Comparison of ENCODE assay signal across 8 mouse cellular contexts in the genomic region with DNA sequence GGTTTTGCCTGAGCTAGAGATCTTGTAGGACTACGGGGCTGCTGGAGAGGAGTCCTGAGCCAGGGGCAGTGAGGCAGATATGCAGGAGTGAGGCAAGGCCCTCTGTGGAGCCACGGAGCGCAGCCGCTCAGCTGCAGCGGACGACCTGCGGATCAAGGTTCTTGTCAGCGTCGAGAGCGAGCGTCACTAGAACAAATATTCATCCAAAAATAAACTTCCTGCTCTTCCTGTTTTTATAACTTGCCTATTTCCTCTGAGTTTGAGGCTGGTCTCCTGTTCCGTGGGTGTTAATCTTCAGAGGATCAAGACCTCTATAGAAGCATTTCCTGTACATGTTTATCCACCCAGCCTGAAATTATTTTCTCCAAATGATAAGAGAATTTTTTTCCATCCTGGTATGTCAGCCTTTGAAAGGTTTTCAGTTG. TPM values are rescaled to one million over a fixed set of nuclear protein-coding genes. Genes with fewer than 3 reads are reported as not detected.
DNase-seq lines count a peak whose midpoint lies in the region; ATAC-seq lines count a peak whose summit lies in the region.

No protein-coding gene starts in this region.

- H3K27me3 ChIP-seq in midbrain, embryonic 15.5 days (replicated peaks) = no peaks in the 10 kb centered on the region
- no peaks in the 10 kb centered on the region for H3K27me3 ChIP-seq in midbrain, embryonic 11.5 days (ENCODE audit: control insufficient read depth, insufficient read depth, low read length)
- H3K27me3 ChIP-seq in heart, embryonic 11.5 days (ENCODE audit: control insufficient read depth, insufficient read depth, low read length) = no peaks in the 10 kb centered on the region
- H3K27me3 ChIP-seq in stomach, embryonic 15.5 days (replicated peaks) = no peaks in the 10 kb centered on the region

- no peak overlapping the region for H3K4me3 ChIP-seq in midbrain, embryonic 15.5 days
- no peak overlapping the region for H3K4me3 ChIP-seq in midbrain, embryonic 11.5 days (ENCODE audit: low read depth, low read length)
- H3K4me3 ChIP-seq in heart, embryonic 11.5 days (ENCODE audit: low read depth, low read length) = no peak overlapping the region
- H3K4me3 ChIP-seq in stomach, embryonic 15.5 days (replicated peaks) = no peak overlapping the region

- H3K36me3 ChIP-seq in midbrain, embryonic 15.5 days (replicated peaks) = no peaks in the 10 kb centered on the region
- H3K36me3 ChIP-seq in midbrain, embryonic 11.5 days (ENCODE audit: control insufficient read depth, insufficient read depth, low read length) = no peaks in the 10 kb centered on the region
- H3K36me3 ChIP-seq in heart, embryonic 11.5 days (ENCODE audit: control insufficient read depth, insufficient read depth, low read length) = no peaks in the 10 kb centered on the region
- no peaks in the 10 kb centered on the region for H3K36me3 ChIP-seq in stomach, embryonic 15.5 days

- no peak for ATAC-seq in midbrain, embryonic 15.5 days (replicated peaks)
- ATAC-seq in midbrain, embryonic 11.5 days (ENCODE audit: low FRiP score) = no peak
- ATAC-seq in heart, embryonic 11.5 days (replicated peaks; ENCODE audit: insufficient number of reproducible peaks, low FRiP score, low TSS enrichment) = no peak
- no peak for ATAC-seq in stomach, embryonic 15.5 days (ENCODE audit: insufficient read depth, low FRiP score, low read depth)

- no peaks in the 10 kb centered on the region for H3K9me3 ChIP-seq in midbrain, embryonic 15.5 days
- H3K9me3 ChIP-seq in midbrain, embryonic 11.5 days (ENCODE audit: control insufficient read depth, low read length) = no peaks in the 10 kb centered on the region
- no peaks in the 10 kb centered on the region for H3K9me3 ChIP-seq in heart, embryonic 11.5 days (replicated peaks; ENCODE audit: control insufficient read depth, low read length)
- no peaks in the 10 kb centered on the region for H3K9me3 ChIP-seq in stomach, embryonic 15.5 days

- H3K9ac ChIP-seq in midbrain, embryonic 15.5 days = no peak overlapping the region
- H3K9ac ChIP-seq in midbrain, embryonic 11.5 days (ENCODE audit: low read length) = no peak overlapping the region
- H3K9ac ChIP-seq in heart, embryonic 11.5 days (ENCODE audit: low read depth, low read length) = no peak overlapping the region
- no peak overlapping the region for H3K9ac ChIP-seq in stomach, embryonic 15.5 days

- no peak for DNase-seq in midbrain, embryonic 11.5 days (ENCODE audit: low spot score, missing footprints)
- DNase-seq in kidney, postnatal 36 days = peak; percentile 75 to 76
- no peak for DNase-seq in cerebellum, adult 9-10 months
- no peak for DNase-seq in layer of hippocampus, adult 8-10 months (ENCODE audit: low spot score in 2 of 2)
- DNase-seq in frontal cortex, postnatal 36 days (ENCODE audit: low spot score in 2 of 2) = no peak

- H3K4me2 ChIP-seq in midbrain, embryonic 15.5 days = no peak overlapping the region
- no peak overlapping the region for H3K4me2 ChIP-seq in midbrain, embryonic 11.5 days
- H3K4me2 ChIP-seq in heart, embryonic 11.5 days = no peak overlapping the region
- H3K4me2 ChIP-seq in stomach, embryonic 15.5 days = no peak overlapping the region

- WGBS in midbrain, embryonic 15.5 days = 71% methylated on average over 12 of the region's 12 CpGs
- WGBS in midbrain, embryonic 11.5 days = 73% methylated on average over 12 of the region's 12 CpGs
- WGBS in heart, embryonic 11.5 days (ENCODE audit: insufficient replicate concordance) = 34% methylated on average over 12 of the region's 12 CpGs
- WGBS in stomach, embryonic 15.5 days = 26% methylated on average over 12 of the region's 12 CpGs

- H3K4me1 ChIP-seq in midbrain, embryonic 15.5 days = peaks cover 9% of the 10 kb centered on the region
- H3K4me1 ChIP-seq in midbrain, embryonic 11.5 days (ENCODE audit: control insufficient read depth, insufficient read depth, low read length) = no peaks in the 10 kb centered on the region
- H3K4me1 ChIP-seq in heart, embryonic 11.5 days (ENCODE audit: control insufficient read depth, insufficient read depth, low read length) = peaks cover 54% of the 10 kb centered on the region
- peaks cover 38% of the 10 kb centered on the region for H3K4me1 ChIP-seq in stomach, embryonic 15.5 days

- peak overlapping the region; percentile 27; the same call in 1 of the 2 replicates for H3K27ac ChIP-seq in midbrain, embryonic 15.5 days
- no peak overlapping the region for H3K27ac ChIP-seq in midbrain, embryonic 11.5 days (ENCODE audit: low read depth, low read length)
- peak overlapping the region; percentile 29; the same call in 1 of the 2 replicates for H3K27ac ChIP-seq in heart, embryonic 11.5 days (ENCODE audit: low read depth, low read length)
- peak overlapping the region; percentile 77 for H3K27ac ChIP-seq in stomach, embryonic 15.5 days

RNA-seq across cellular contexts. Expression of gene Spred2, which starts 39.6 kb away (rescaled TPM):
- polyA plus RNA-seq in midbrain, embryonic 15.5 days (2015; fragmentation: Nextera tagmentation; extraction: Ambion mirVana) = 6.1 and 6.2 TPM in 2 replicates
- polyA plus RNA-seq in midbrain, embryonic 11.5 days (2014; fragmentation: Nextera tagmentation; extraction: Ambion mirVana) = 4.7 and 5.7 TPM in 2 replicates
- polyA plus RNA-seq in heart, embryonic 11.5 days (2014; fragmentation: Nextera tagmentation; extraction: Ambion mirVana) = 4.4 and 4.7 TPM in 2 replicates
- polyA plus RNA-seq in stomach, embryonic 15.5 days (2015; fragmentation: Nextera tagmentation; extraction: Ambion mirVana) = 7.0 and 7.4 TPM in 2 replicates
- 10 to 100 TPM; 79.4 to 96.5 (median 88.6) TPM for total RNA-seq in layer of hippocampus, adult 8-10 months (2022)

Comparison
In these comparisons a context has a peak if more than half of its experiments do, and no peak if none do; other contexts are left out.
1. DNase-seq: peak in kidney, postnatal 36 days (2 of 2); none in midbrain, embryonic 11.5 days (single experiment), cerebellum, adult 9-10 months (single experiment), layer of hippocampus, adult 8-10 months (0 of 2) and frontal cortex, postnatal 36 days (0 of 2).